Mouse (Mus musculus): ENCODE measurements around the gene Srrm2. TPM values are rescaled to one million over a fixed set of nuclear protein-coding genes. Genes with fewer than 3 reads are reported as not detected.
A peak's percentile ranks its signal among the peaks of the same experiment; 100 is the strongest.

Srrm2 gene
- polyA plus RNA-seq, 1 experiment from 2014 or later = 439 TPM

- H3K4me2 ChIP-seq = no peak overlapping the region
- WGBS = 90% methylated on average over 10 of the region's 10 CpGs
- H3K36me3 ChIP-seq (ENCODE audit: control insufficient read depth, insufficient read depth, low read length) = no peaks in the 10 kb centered on the region
- ATAC-seq (ENCODE audit: low FRiP score) (no peak), DNase-seq (ENCODE audit: low spot score, missing footprints) (no peak)
- no peak overlapping the region for H3K27ac ChIP-seq (ENCODE audit: low read depth, low read length)
- H3K9me3 ChIP-seq (ENCODE audit: control insufficient read depth, low read length) = no peaks in the 10 kb centered on the region
- no peaks in the 10 kb centered on the region for H3K27me3 ChIP-seq (ENCODE audit: control insufficient read depth, insufficient read depth, low read length)
- H3K4me3 ChIP-seq (ENCODE audit: low read depth, low read length) = no peak overlapping the region
- H3K9ac ChIP-seq (ENCODE audit: low read length) = no peak overlapping the region
- no peaks in the 10 kb centered on the region for H3K4me1 ChIP-seq (ENCODE audit: control insufficient read depth, insufficient read depth, low read length)
Measured at GRCm38 (mm10) chr17:23854229-23854765, 64.0 kb downstream of the Srrm2 start.

- no peak overlapping the region for H3K4me3 ChIP-seq (ENCODE audit: low read depth, low read length)
- 80% methylated on average over 6 of the region's 6 CpGs for WGBS
- H3K27me3 ChIP-seq (ENCODE audit: control insufficient read depth, insufficient read depth, low read length) = no peaks in the 10 kb centered on the region
- H3K4me1 ChIP-seq (ENCODE audit: control insufficient read depth, insufficient read depth, low read length) = no peaks in the 10 kb centered on the region
- no peak overlapping the region for H3K4me2 ChIP-seq
- H3K9ac ChIP-seq (ENCODE audit: low read length) = no peak overlapping the region
- H3K27ac ChIP-seq (ENCODE audit: low read depth, low read length) = no peak overlapping the region
- ATAC-seq (ENCODE audit: low FRiP score) (no peak), DNase-seq (ENCODE audit: low spot score, missing footprints) (no peak)
- no peaks in the 10 kb centered on the region for H3K9me3 ChIP-seq (ENCODE audit: control insufficient read depth, low read length)
- no peaks in the 10 kb centered on the region for H3K36me3 ChIP-seq (ENCODE audit: control insufficient read depth, insufficient read depth, low read length)
Measured at GRCm38 (mm10) chr17:23857193-23857592, 66.9 kb downstream of the Srrm2 start.

GRCm38 (mm10) chr17:23857913-23858312 is 67.6 kb downstream of the Srrm2 start:
- no peaks in the 10 kb centered on the region for H3K4me1 ChIP-seq (ENCODE audit: control insufficient read depth, insufficient read depth, low read length)
- no peak for ATAC-seq (ENCODE audit: low FRiP score)
- H3K36me3 ChIP-seq (ENCODE audit: control insufficient read depth, insufficient read depth, low read length) = no peaks in the 10 kb centered on the region
- no peak overlapping the region for H3K4me3 ChIP-seq (ENCODE audit: low read depth, low read length)
- H3K9ac ChIP-seq (ENCODE audit: low read length) = no peak overlapping the region
- no peak overlapping the region for H3K4me2 ChIP-seq
- WGBS = 83% methylated on average over 2 of the region's 2 CpGs
- no peak for DNase-seq (ENCODE audit: low spot score, missing footprints)
- no peaks in the 10 kb centered on the region for H3K9me3 ChIP-seq (ENCODE audit: control insufficient read depth, low read length)
- H3K27ac ChIP-seq (ENCODE audit: low read depth, low read length) = no peak overlapping the region
- H3K27me3 ChIP-seq (ENCODE audit: control insufficient read depth, insufficient read depth, low read length) = no peaks in the 10 kb centered on the region

GRCm38 (mm10) chr17:23862926-23863325 is 72.6 kb downstream of the Srrm2 start:
- DNase-seq (ENCODE audit: low spot score, missing footprints) = no peak
- no peaks in the 10 kb centered on the region for H3K27me3 ChIP-seq (ENCODE audit: control insufficient read depth, insufficient read depth, low read length)
- H3K36me3 ChIP-seq (ENCODE audit: control insufficient read depth, insufficient read depth, low read length) = no peaks in the 10 kb centered on the region
- H3K9ac ChIP-seq (ENCODE audit: low read length) = no peak overlapping the region
- no peak overlapping the region for H3K27ac ChIP-seq (ENCODE audit: low read depth, low read length)
- no peak for ATAC-seq (ENCODE audit: low FRiP score)
- no peak overlapping the region for H3K4me3 ChIP-seq (ENCODE audit: low read depth, low read length)
- WGBS = 86% methylated on average over 4 of the region's 4 CpGs
- H3K4me1 ChIP-seq (ENCODE audit: control insufficient read depth, insufficient read depth, low read length) = no peaks in the 10 kb centered on the region
- no peaks in the 10 kb centered on the region for H3K9me3 ChIP-seq (ENCODE audit: control insufficient read depth, low read length)
- no peak overlapping the region for H3K4me2 ChIP-seq

- DNase-seq (ENCODE audit: low spot score, missing footprints) = no peak
- 84% methylated on average over 15 of the region's 15 CpGs for WGBS
- no peak within 1 kb of the TSS for H3K27ac ChIP-seq (ENCODE audit: low read depth, low read length)
Measured at GRCm38 (mm10) chr17:23867756-23868155, 77.4 kb downstream of the Srrm2 start, which contains the start of gene Prss21. Gene Prss21, plus strand, starts transcription at chr17:23868056.

GRCm38 (mm10) chr17:23868513-23868912 is 78.2 kb downstream of the Srrm2 start:
- no peaks in the 10 kb centered on the region for H3K9me3 ChIP-seq (ENCODE audit: control insufficient read depth, low read length)
- H3K36me3 ChIP-seq (ENCODE audit: control insufficient read depth, insufficient read depth, low read length) = no peaks in the 10 kb centered on the region
- H3K4me2 ChIP-seq = no peak overlapping the region
- 91% methylated on average over 11 of the region's 11 CpGs for WGBS
- H3K4me3 ChIP-seq (ENCODE audit: low read depth, low read length) = no peak overlapping the region
- DNase-seq (ENCODE audit: low spot score, missing footprints) (no peak), ATAC-seq (ENCODE audit: low FRiP score) (no peak)
- no peak overlapping the region for H3K27ac ChIP-seq (ENCODE audit: low read depth, low read length)
- no peaks in the 10 kb centered on the region for H3K4me1 ChIP-seq (ENCODE audit: control insufficient read depth, insufficient read depth, low read length)
- no peaks in the 10 kb centered on the region for H3K27me3 ChIP-seq (ENCODE audit: control insufficient read depth, insufficient read depth, low read length)
- no peak overlapping the region for H3K9ac ChIP-seq (ENCODE audit: low read length)

More at GRCm38 (mm10) chr17:23867756-23868155, 77.4 kb downstream of the Srrm2 start, which contains the start of gene Prss21:
- Histone ChIP-seq H3K4me1 (ENCODE audit: control insufficient read depth, insufficient read depth, low read length) (no peaks in the 10 kb centered on the region), H3K9me3 (ENCODE audit: control insufficient read depth, low read length) (no peaks in the 10 kb centered on the region), H3K27me3 (ENCODE audit: control insufficient read depth, insufficient read depth, low read length) (no peaks in the 10 kb centered on the region), H3K4me3 (ENCODE audit: low read depth, low read length) (no peak within 1 kb of the TSS), H3K36me3 (ENCODE audit: control insufficient read depth, insufficient read depth, low read length) (no peaks in the 10 kb centered on the region), H3K4me2 (no peak within 1 kb of the TSS), H3K9ac (ENCODE audit: low read length) (no peak within 1 kb of the TSS)
- no peak for ATAC-seq (ENCODE audit: low FRiP score)

Small RNA genes within 50 kb of the gene (microRNA-seq; reads per million reads assigned to microRNA genes)
- 2.7 reads per million, percentile 10 among the genes with 10 or more reads in this experiment for gene Mir5125

Other genes starting within 250 kb of the Srrm2 start
- 17.5 and 19.9 TPM in 2 replicates for gene Zfp213, start 226.3 kb upstream of the Srrm2 start, polyA plus RNA-seq (2014; fragmentation: Nextera tagmentation; extraction: Ambion mirVana)
- gene Zfp13, start 191.0 kb upstream of the Srrm2 start, polyA plus RNA-seq (2014; fragmentation: Nextera tagmentation; extraction: Ambion mirVana) = 16.3 and 16.5 TPM in 2 replicates
- gene Zscan10, start 189.7 kb upstream of the Srrm2 start, polyA plus RNA-seq (2014; fragmentation: Nextera tagmentation; extraction: Ambion mirVana) = 0.22 TPM in 1 of 2 replicates, not detected in the other
- gene Mmp25, start 145.3 kb upstream of the Srrm2 start, polyA plus RNA-seq (2014; fragmentation: Nextera tagmentation; extraction: Ambion mirVana) = 0.43 and 0.61 TPM in 2 replicates
- gene Bicdl2, start 130.0 kb upstream of the Srrm2 start, polyA plus RNA-seq (2014; fragmentation: Nextera tagmentation; extraction: Ambion mirVana) = 0.14 and 0.19 TPM in 2 replicates
- gene Hcfc1r1, start 116.9 kb upstream of the Srrm2 start, polyA plus RNA-seq (2014; fragmentation: Nextera tagmentation; extraction: Ambion mirVana) = 37.4 and 40.6 TPM in 2 replicates
- 55.1 and 57.0 TPM in 2 replicates for gene Thoc6, start 116.7 kb upstream of the Srrm2 start, polyA plus RNA-seq (2014; fragmentation: Nextera tagmentation; extraction: Ambion mirVana)
- gene Tnfrsf12a, start 113.1 kb upstream of the Srrm2 start, polyA plus RNA-seq (2014; fragmentation: Nextera tagmentation; extraction: Ambion mirVana) = 2.0 and 2.2 TPM in 2 replicates
- 2.3 and 2.5 TPM in 2 replicates for gene Cldn6, start 111.3 kb upstream of the Srrm2 start, polyA plus RNA-seq (2014; fragmentation: Nextera tagmentation; extraction: Ambion mirVana)
- 0.58 and 0.82 TPM in 2 replicates for gene Cldn9, start 106.5 kb upstream of the Srrm2 start, polyA plus RNA-seq (2014; fragmentation: Nextera tagmentation; extraction: Ambion mirVana)
- not detected in 2 replicates for gene 1520401A03Rik, start 67.7 kb upstream of the Srrm2 start, polyA plus RNA-seq (2014; fragmentation: Nextera tagmentation; extraction: Ambion mirVana)
- gene Pkmyt1, start 64.2 kb upstream of the Srrm2 start, polyA plus RNA-seq (2014; fragmentation: Nextera tagmentation; extraction: Ambion mirVana) = 29.3 and 33.7 TPM in 2 replicates
- 29.5 and 30.2 TPM in 2 replicates for gene Paqr4, start 49.7 kb upstream of the Srrm2 start, polyA plus RNA-seq (2014; fragmentation: Nextera tagmentation; extraction: Ambion mirVana)
- 0.58 and 0.63 TPM in 2 replicates for gene Kremen2, start 44.7 kb upstream of the Srrm2 start, polyA plus RNA-seq (2014; fragmentation: Nextera tagmentation; extraction: Ambion mirVana)
- 125 and 142 TPM in 2 replicates for gene Flywch1, start 18.9 kb upstream of the Srrm2 start, polyA plus RNA-seq (2014; fragmentation: Nextera tagmentation; extraction: Ambion mirVana)
- gene Flywch2, start 4.5 kb upstream of the Srrm2 start, polyA plus RNA-seq (2014; fragmentation: Nextera tagmentation; extraction: Ambion mirVana) = 20.4 and 20.9 TPM in 2 replicates
- 1,062 and 1,170 TPM in 2 replicates for gene Elob, start 38.6 kb downstream of the Srrm2 start, polyA plus RNA-seq (2014; fragmentation: Nextera tagmentation; extraction: Ambion mirVana)
- 0.27 TPM in 1 of 2 replicates, not detected in the other for gene Prss33, start 45.5 kb downstream of the Srrm2 start, polyA plus RNA-seq (2014; fragmentation: Nextera tagmentation; extraction: Ambion mirVana)
- not detected in 2 replicates for gene Prss32, start 53.3 kb downstream of the Srrm2 start, polyA plus RNA-seq (2014; fragmentation: Nextera tagmentation; extraction: Ambion mirVana)
- 0.41 and 0.81 TPM in 2 replicates for gene Prss41, start 53.6 kb downstream of the Srrm2 start, polyA plus RNA-seq (2014; fragmentation: Nextera tagmentation; extraction: Ambion mirVana)
- not detected in 2 replicates for gene Prss21, start 77.5 kb downstream of the Srrm2 start, polyA plus RNA-seq (2014; fragmentation: Nextera tagmentation; extraction: Ambion mirVana)
- gene Dcpp1, start 90.3 kb downstream of the Srrm2 start, polyA plus RNA-seq (2014; fragmentation: Nextera tagmentation; extraction: Ambion mirVana) = not detected in 2 replicates
- not detected in 2 replicates for gene Dcpp2, start 90.3 kb downstream of the Srrm2 start, polyA plus RNA-seq (2014; fragmentation: Nextera tagmentation; extraction: Ambion mirVana)
- gene Dcpp3, start 126.9 kb downstream of the Srrm2 start, polyA plus RNA-seq (2014; fragmentation: Nextera tagmentation; extraction: Ambion mirVana) = not detected in 2 replicates
- gene Sbp, start 151.1 kb downstream of the Srrm2 start, polyA plus RNA-seq (2014; fragmentation: Nextera tagmentation; extraction: Ambion mirVana) = not detected in 2 replicates
- gene Sbpl, start 164.7 kb downstream of the Srrm2 start, polyA plus RNA-seq (2014; fragmentation: Nextera tagmentation; extraction: Ambion mirVana) = not detected in 2 replicates
- not detected in 2 replicates for gene Prss30, start 190.0 kb downstream of the Srrm2 start, polyA plus RNA-seq (2014; fragmentation: Nextera tagmentation; extraction: Ambion mirVana)
- gene Prss22, start 207.6 kb downstream of the Srrm2 start, polyA plus RNA-seq (2014; fragmentation: Nextera tagmentation; extraction: Ambion mirVana) = 0.19 TPM in 1 of 2 replicates, not detected in the other
- gene Prss27, start 247.6 kb downstream of the Srrm2 start, polyA plus RNA-seq (2014; fragmentation: Nextera tagmentation; extraction: Ambion mirVana) = not detected in 2 replicates